Mouse (Mus musculus) neural tube, embryonic 11.5 days (tissue): Measurements from ENCODE around the gene Spns2. TPM values are rescaled to one million over a fixed set of nuclear protein-coding genes. Genes with fewer than 3 reads are reported as not detected.

ENCODE experiments used
- ATAC-seq: fragments of 200-750 bp; cut with Nextera tagmentation; 2 replicates; pipeline ENCODE4 v1.8.0; 2017; ENCODE audit warnings: moderate number of reproducible peaks, mild to moderate bottlenecking, moderate TSS enrichment, moderate library complexity; ENCODE audit not compliant: insufficient read depth, low FRiP score, low TSS enrichment
- DNase-seq: peaks from one replicate; pipeline ENCODE4 v3.0.0-alpha.2; 2015; ENCODE audit warnings: low spot score
- H3K27ac ChIP-seq: fragments of 300-500 bp; sonication (generic); 2 replicates; pipeline ENCODE4 v1.5.1; 2014; ENCODE audit warnings: low read depth, mild to moderate bottlenecking, low read length
- H3K27me3 ChIP-seq: fragments of 300-500 bp; sonication (generic); 2 replicates; pipeline ENCODE4 v1.6.1; 2014; ENCODE audit warnings: mild to moderate bottlenecking, low read length, mixed read lengths; ENCODE audit not compliant: control insufficient read depth, insufficient read depth
- H3K36me3 ChIP-seq: fragments of 300-500 bp; sonication (generic); 2 replicates; pipeline ENCODE4 v1.6.1; 2014; ENCODE audit warnings: mild to moderate bottlenecking, low read length, moderate library complexity, mixed read lengths; ENCODE audit not compliant: control insufficient read depth, insufficient read depth
- H3K4me1 ChIP-seq: fragments of 300-500 bp; sonication (generic); 2 replicates; pipeline ENCODE4 v1.6.1; 2014; ENCODE audit warnings: low read length, mixed read lengths; ENCODE audit not compliant: control insufficient read depth, insufficient read depth
- H3K4me2 ChIP-seq: fragments of 300-500 bp; sonication (generic); 2 replicates; pipeline ENCODE4 v1.6.1; 2014; ENCODE audit warnings: low read depth, mild to moderate bottlenecking, moderate library complexity
- H3K4me3 ChIP-seq: fragments of 300-500 bp; sonication (generic); 2 replicates; pipeline ENCODE4 v1.5.1; 2014; ENCODE audit warnings: low read depth, low read length
- H3K9ac ChIP-seq: fragments of 300-500 bp; sonication (generic); 2 replicates; pipeline ENCODE4 v1.6.1; 2014; ENCODE audit warnings: mild to moderate bottlenecking, low read length
- H3K9me3 ChIP-seq: fragments of 300-500 bp; sonication (generic); 2 replicates; pipeline ENCODE4 v1.6.1; 2016; ENCODE audit warnings: low read length; ENCODE audit not compliant: control insufficient read depth
- WGBS: fragments of 180-500 bp; shearing (Covaris S2); extraction: QIAGEN DNeasy Blood & Tissue Kit; methylation state at CpG from one replicate; pipeline ENCODE4 v1.1.7; 2014; 5-methylcytosine and 5-hydroxymethylcytosine counted together
- polyA plus RNA-seq: library from polyadenylated mRNA; unstranded; fragments of >200 nt; fragmentation: Nextera tagmentation; extraction: Ambion mirVana; gene quantifications from 2 replicates; pipeline ENCODE4 v1.2.1, GENCODE M21; 2014

Spns2 gene
- polyA plus RNA-seq, 1 experiment from 2014 or later, result 7.1 TPM

- Histone ChIP-seq H3K4me2 (no peak overlapping the region), H3K4me3 (no peak overlapping the region), H3K9me3 (no peaks in the 10 kb centered on the region), H3K27ac (no peak overlapping the region), H3K4me1 (no peaks in the 10 kb centered on the region), H3K9ac (no peak overlapping the region), H3K36me3 (no peaks in the 10 kb centered on the region), H3K27me3 (no peaks in the 10 kb centered on the region)
- ATAC-seq (no peak), DNase-seq (no peak)
- 85% methylated on average over 3 of the region's 3 CpGs for WGBS
These were observed 14.8 kb downstream of the Spns2 start for GRCm38 (mm10) chr11:72474926-72475325.

GRCm38 (mm10) chr11:72473540-72473939 lies 16.2 kb downstream of the Spns2 start:
- H3K4me1 ChIP-seq, result peaks cover 2% of the 10 kb centered on the region; the same call in 1 of the 2 replicates
- H3K27me3 ChIP-seq, result no peaks in the 10 kb centered on the region
- no peak overlapping the region for H3K4me2 ChIP-seq
- H3K36me3 ChIP-seq, result no peaks in the 10 kb centered on the region
- H3K27ac ChIP-seq, result no peak overlapping the region
- WGBS, result 91% methylated on average over 4 of the region's 4 CpGs
- H3K4me3 ChIP-seq, result no peak overlapping the region
- no peak overlapping the region for H3K9ac ChIP-seq
- H3K9me3 ChIP-seq, result no peaks in the 10 kb centered on the region
- DNase-seq, result no peak
- ATAC-seq, result no peak

- no peak for ATAC-seq
- no peak overlapping the region for H3K9ac ChIP-seq
- peaks cover 4% of the 10 kb centered on the region; the same call in 1 of the 2 replicates for H3K4me1 ChIP-seq
These were observed 18.3 kb downstream of the Spns2 start for GRCm38 (mm10) chr11:72471381-72471780.

GRCm38 (mm10) chr11:72470004-72470403 lies 19.7 kb downstream of the Spns2 start:
- no peak overlapping the region for H3K9ac ChIP-seq
- DNase-seq (no peak), ATAC-seq (no peak)
- no peak overlapping the region for H3K4me2 ChIP-seq
- no peak overlapping the region for H3K27ac ChIP-seq
- no peak overlapping the region for H3K4me3 ChIP-seq
- 70% methylated on average over 4 of the region's 4 CpGs for WGBS
- H3K9me3 ChIP-seq, result no peaks in the 10 kb centered on the region
- no peaks in the 10 kb centered on the region for H3K36me3 ChIP-seq
- H3K4me1 ChIP-seq, result peaks cover 7% of the 10 kb centered on the region
- no peaks in the 10 kb centered on the region for H3K27me3 ChIP-seq

More at GRCm38 (mm10) chr11:72471381-72471780, 18.3 kb downstream of the Spns2 start:
- 78% methylated on average over 6 of the region's 6 CpGs for WGBS
- no peaks in the 10 kb centered on the region for H3K9me3 ChIP-seq
- H3K4me2 ChIP-seq, result no peak overlapping the region
- H3K4me3 ChIP-seq, result no peak overlapping the region
- H3K27me3 ChIP-seq, result no peaks in the 10 kb centered on the region
- H3K27ac ChIP-seq, result no peak overlapping the region
- H3K36me3 ChIP-seq, result no peaks in the 10 kb centered on the region
- DNase-seq, result no peak

- ATAC-seq, result 0 out of 2 replicates have a peak, but pooled peaks have one; percentile 35
- no peaks in the 10 kb centered on the region for H3K36me3 ChIP-seq
- H3K4me1 ChIP-seq, result peaks cover 10% of the 10 kb centered on the region
- no peaks in the 10 kb centered on the region for H3K27me3 ChIP-seq
- H3K9ac ChIP-seq, result no peak overlapping the region
- 47% methylated on average over 5 of the region's 5 CpGs for WGBS
- H3K9me3 ChIP-seq, result no peaks in the 10 kb centered on the region
- H3K4me2 ChIP-seq, result no peak overlapping the region
- no peak overlapping the region for H3K4me3 ChIP-seq
- no peak for DNase-seq
- no peak overlapping the region; the same call in 1 of the 2 replicates for H3K27ac ChIP-seq
These were observed 20.5 kb downstream of the Spns2 start for GRCm38 (mm10) chr11:72469217-72469616.

- no peaks in the 10 kb centered on the region for H3K27me3 ChIP-seq
- 76% methylated on average over 5 of the region's 5 CpGs for WGBS
- DNase-seq (no peak), ATAC-seq (no peak)
- no peak overlapping the region for H3K4me2 ChIP-seq
- H3K4me3 ChIP-seq, result no peak overlapping the region
- no peak overlapping the region; the same call in 1 of the 2 replicates for H3K27ac ChIP-seq
- peaks cover 10% of the 10 kb centered on the region for H3K4me1 ChIP-seq
- H3K9ac ChIP-seq, result no peak overlapping the region
- no peaks in the 10 kb centered on the region for H3K36me3 ChIP-seq
- H3K9me3 ChIP-seq, result no peaks in the 10 kb centered on the region
These were observed 21.2 kb downstream of the Spns2 start for GRCm38 (mm10) chr11:72468525-72468924.

GRCm38 (mm10) chr11:72466694-72467507 lies 22.8 kb downstream of the Spns2 start:
- peak overlapping the region; percentile 23; the same call in 1 of the 2 replicates for H3K27ac ChIP-seq
- no peak overlapping the region for H3K4me3 ChIP-seq
- ATAC-seq, result no peak
- no peak for DNase-seq
- H3K36me3 ChIP-seq, result no peaks in the 10 kb centered on the region
- no peak overlapping the region for H3K4me2 ChIP-seq
- WGBS, result 63% methylated on average over 11 of the region's 11 CpGs
- no peaks in the 10 kb centered on the region for H3K27me3 ChIP-seq
- no peaks in the 10 kb centered on the region for H3K9me3 ChIP-seq
- H3K4me1 ChIP-seq, result peaks cover 10% of the 10 kb centered on the region
- no peak overlapping the region for H3K9ac ChIP-seq

- no peaks in the 10 kb centered on the region for H3K9me3 ChIP-seq
- H3K4me2 ChIP-seq, result no peak overlapping the region
- 68% methylated on average over 11 of the region's 11 CpGs for WGBS
- H3K9ac ChIP-seq, result peak overlapping the region; percentile 6; the same call in 1 of the 2 replicates
- H3K36me3 ChIP-seq, result no peaks in the 10 kb centered on the region
- H3K27ac ChIP-seq, result peak overlapping the region; percentile 23; the same call in 1 of the 2 replicates
- no peaks in the 10 kb centered on the region for H3K27me3 ChIP-seq
- no peak for ATAC-seq
- DNase-seq, result no peak
- peaks cover 10% of the 10 kb centered on the region for H3K4me1 ChIP-seq
- H3K4me3 ChIP-seq, result no peak overlapping the region
These were observed 23.6 kb downstream of the Spns2 start for GRCm38 (mm10) chr11:72465978-72466693.
